Comparison of ENCODE assay signal across 8 mouse cellular contexts in genomic region chr13:59704562-59704961, GRCm38 (mm10). TPM values are rescaled to one million over a fixed set of nuclear protein-coding genes. Genes with fewer than 3 reads are reported as not detected.
DNase-seq lines count a peak whose midpoint lies in the region; TF ChIP-seq lines count a peak whose summit lies in the region.

No protein-coding gene starts in this region.

- TF ChIP-seq POLR2A in kidney, adult 2 months (IDR thresholded peaks at IDR 0.05; ENCODE audit: low read depth, low read length), result no peak

- H3K36me3 ChIP-seq in kidney, adult 2 months (ENCODE audit: control insufficient read depth, insufficient read depth, low read length), result no peaks in the 10 kb centered on the region

- WGBS in kidney, adult 2 months, result 37% methylated on average over 12 of the region's 12 CpGs

- peak; percentile 27; the same call in 1 of the 2 replicates for TF ChIP-seq CTCF in kidney, adult 2 months (conservative IDR thresholded peaks at IDR 0.05; ENCODE audit: insufficient read depth, insufficient read length, low read depth, low read length)

- H3K4me1 ChIP-seq in kidney, adult 2 months (ENCODE audit: control insufficient read depth, insufficient read depth, low read length), result no peaks in the 10 kb centered on the region

- peak; percentile 41 for DNase-seq in adrenal gland, postnatal 14 days
- DNase-seq in adrenal gland, postnatal 25 days, result no peak
- DNase-seq in right cerebral cortex, adult 18-20 months, result peak; percentile 60
- DNase-seq in right cerebral cortex, postnatal 25 days, result no peak
- peak; percentile 62 for DNase-seq in kidney, adult 2 months
- peak; percentile 48 for DNase-seq in lung, postnatal 25 days (ENCODE audit: low spot score)
- no peak for DNase-seq in c-Kit-positive CD71-positive TER-119-positive erythroid progenitor cells, embryonic 14.5 days (ENCODE audit: low spot score)
- DNase-seq in ovary, postnatal 10 days (ENCODE audit: low spot score), result no peak

- peak overlapping the region; percentile 17; the same call in 1 of the 2 replicates for H3K4me3 ChIP-seq in kidney, adult 2 months (ENCODE audit: insufficient read depth, low read depth, low read length)

- H3K27ac ChIP-seq in kidney, adult 2 months (ENCODE audit: insufficient read depth, low read depth, low read length), result no peak overlapping the region

- no peaks in the 10 kb centered on the region for H3K27me3 ChIP-seq in kidney, adult 2 months (replicated peaks; ENCODE audit: control insufficient read depth, insufficient read depth, low read length)

RNA-seq across cellular contexts. Expression of gene Spata31d1a, which starts 5.6 kb away (rescaled TPM):
- total RNA-seq in adrenal gland, postnatal 14 days (2021), result not detected in 2 replicates
- total RNA-seq in adrenal gland, postnatal 25 days (2021), result not detected in 2 replicates
- polyA plus RNA-seq in kidney, adult 2 months (2012; rRNA removed), result not detected in 2 replicates

RNA-seq across cellular contexts. Expression of gene Spata31d1b, which starts 7.5 kb away (rescaled TPM):
- total RNA-seq in adrenal gland, postnatal 14 days (2021), result not detected in 2 replicates
- total RNA-seq in adrenal gland, postnatal 25 days (2021), result not detected in 2 replicates
- 0.03 TPM in 2 replicates for polyA plus RNA-seq in kidney, adult 2 months (2012; rRNA removed)

RNA-seq across cellular contexts. Expression of gene 4921517D22Rik, which starts 10.7 kb away (rescaled TPM):
- total RNA-seq in adrenal gland, postnatal 14 days (2021), result not detected in 2 replicates
- total RNA-seq in adrenal gland, postnatal 25 days (2021), result not detected in 2 replicates
- not detected in 2 replicates for polyA plus RNA-seq in kidney, adult 2 months (2012; rRNA removed)

RNA-seq across cellular contexts. Expression of gene Spata31d1d, which starts 27.0 kb away (rescaled TPM):
- not detected in 2 replicates for total RNA-seq in adrenal gland, postnatal 14 days (2021)
- total RNA-seq in adrenal gland, postnatal 25 days (2021), result not detected in 2 replicates
- 0.05 TPM in 1 of 2 replicates, not detected in the other for polyA plus RNA-seq in kidney, adult 2 months (2012; rRNA removed)

RNA-seq across cellular contexts. Expression of gene Golm1, which starts 29.0 kb away (rescaled TPM):
- 10.7 and 13.7 TPM in 2 replicates for total RNA-seq in adrenal gland, postnatal 14 days (2021)
- total RNA-seq in adrenal gland, postnatal 25 days (2021), result 5.7 and 7.2 TPM in 2 replicates
- polyA plus RNA-seq in kidney, adult 2 months (2012; rRNA removed), result 5.3 and 6.5 TPM in 2 replicates

Comparison
In these comparisons a context has a peak if more than half of its experiments do, and no peak if none do; other contexts are left out.
1. DNase-seq: peak in adrenal gland, postnatal 14 days (single experiment), right cerebral cortex, adult 18-20 months (single experiment), kidney, adult 2 months (single experiment) and lung, postnatal 25 days (single experiment); none in adrenal gland, postnatal 25 days (single experiment), right cerebral cortex, postnatal 25 days (single experiment), c-Kit-positive CD71-positive TER-119-positive erythroid progenitor cells, embryonic 14.5 days (single experiment) and ovary, postnatal 10 days (single experiment).